Mouse (Mus musculus) lung, postnatal 0 days (tissue): Measurements from ENCODE around the gene Fam114a1. TPM values are rescaled to one million over a fixed set of nuclear protein-coding genes. Genes with fewer than 3 reads are reported as not detected.

ENCODE experiments used
- ATAC-seq: fragments of 200-750 bp; cut with Nextera tagmentation; 2 replicates; pipeline ENCODE4 v1.8.0; 2017; ENCODE audit warnings: moderate library complexity
- DNase-seq: peaks from one replicate; pipeline ENCODE4 v3.0.0-alpha.2; 2016; ENCODE audit warnings: low spot score
- H3K27ac ChIP-seq: fragments of 300-500 bp; sonication (generic); 2 replicates; pipeline ENCODE4 v1.5.1; 2014; ENCODE audit warnings: antibody characterized with exemption, mild to moderate bottlenecking, low read length, mixed read lengths
- H3K27me3 ChIP-seq: fragments of 300-500 bp; sonication (generic); replicated peaks from 2 replicates; pipeline ENCODE4 v1.6.1; 2014; ENCODE audit warnings: low read length, mixed read lengths; ENCODE audit not compliant: insufficient read depth
- H3K36me3 ChIP-seq: fragments of 300-500 bp; sonication (generic); 2 replicates; pipeline ENCODE4 v1.6.1; 2014; ENCODE audit warnings: low read length, mixed read lengths; ENCODE audit not compliant: insufficient read depth
- H3K4me1 ChIP-seq: fragments of 300-500 bp; sonication (generic); 2 replicates; pipeline ENCODE4 v1.6.1; 2014; ENCODE audit warnings: antibody characterized with exemption, low read depth, low read length, mixed read lengths; ENCODE audit not compliant: insufficient read depth
- H3K4me2 ChIP-seq: fragments of 300-500 bp; sonication (generic); replicated peaks from 2 replicates; pipeline ENCODE4 v1.6.1; 2014; ENCODE audit warnings: low read depth, mild to moderate bottlenecking, low read length, moderate library complexity, mixed read lengths
- H3K4me3 ChIP-seq: fragments of 300-500 bp; sonication (generic); 2 replicates; pipeline ENCODE4 v1.5.1; 2014; ENCODE audit warnings: low read depth, low read length
- H3K9ac ChIP-seq: fragments of 300-500 bp; sonication (generic); replicated peaks from 2 replicates; pipeline ENCODE4 v1.6.1; 2014; ENCODE audit warnings: low read depth, mild to moderate bottlenecking
- H3K9me3 ChIP-seq: fragments of 300-500 bp; sonication (generic); 2 replicates; pipeline ENCODE4 v1.6.1; 2016; ENCODE audit warnings: low read length, mixed read lengths
- CTCF ChIP-seq: IDR thresholded peaks from 2 replicates; pipeline ENCODE4 v1.5.1; 2016; ENCODE audit warnings: antibody characterized with exemption, mild to moderate bottlenecking
- EP300 ChIP-seq: IDR thresholded peaks from 2 replicates; pipeline ENCODE4 v1.6.1; 2016; ENCODE audit warnings: antibody characterized with exemption, mild to moderate bottlenecking, control low read depth
- WGBS: fragments of 180-500 bp; shearing (Covaris S2); extraction: QIAGEN DNeasy Blood & Tissue Kit; methylation state at CpG from one replicate; pipeline ENCODE4 v1.1.7; 2014; 5-methylcytosine and 5-hydroxymethylcytosine counted together
- microRNA counts: library from miRNA; unstranded; fragments of <30 nt; microRNA quantifications from one replicate; lab custom pipeline; 2015
- microRNA-seq: library from miRNA; unstranded; fragments of <30 nt; microRNA quantifications from one replicate; pipeline ENCODE4, GENCODE M21; 2016
- polyA plus RNA-seq: library from polyadenylated mRNA; unstranded; fragments of >200 nt; fragmentation: Nextera tagmentation; extraction: Ambion mirVana; gene quantifications from 2 replicates; pipeline ENCODE4 v1.2.1, GENCODE M21; 2015

Fam114a1 gene
- polyA plus RNA-seq, 1 experiment from 2014 or later: 26.3 TPM

DNA sequence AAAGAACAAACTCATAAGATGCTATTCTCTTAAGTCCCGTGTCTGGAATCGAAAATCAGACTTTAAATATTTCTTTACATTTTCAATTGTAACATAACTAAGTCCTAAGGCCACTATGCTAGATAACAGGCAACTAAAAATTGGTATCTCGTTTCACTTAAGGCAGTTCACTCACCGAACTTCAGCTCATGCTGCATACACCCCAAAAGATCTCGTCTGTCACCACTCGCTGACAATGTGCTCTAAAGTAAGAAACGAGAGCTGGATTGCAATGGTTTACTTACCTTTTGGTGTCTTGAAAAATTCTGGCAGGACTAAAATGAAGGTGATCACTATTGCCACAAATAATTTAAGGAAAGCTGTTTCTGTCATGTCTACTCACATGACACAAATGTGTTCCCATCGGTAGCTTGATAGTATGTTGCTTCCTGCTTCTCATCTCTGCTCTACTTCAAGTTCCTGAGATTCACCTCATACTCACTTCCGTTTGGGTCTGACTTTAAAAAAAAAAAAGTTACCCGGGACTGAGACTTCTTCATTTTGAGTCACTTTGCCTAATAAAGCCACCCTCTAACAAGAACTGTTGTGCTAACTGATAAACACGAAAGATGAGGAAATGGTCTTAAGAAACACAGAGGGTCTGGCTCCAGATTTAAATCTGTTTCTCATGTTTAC lies 121.5 kb downstream of the Fam114a1 start:
- Histone ChIP-seq H3K27me3 (no peaks in the 10 kb centered on the region), H3K27ac (peak overlapping the region; percentile 69), H3K9ac (no peak overlapping the region), H3K4me1 (no peaks in the 10 kb centered on the region; the same call in 1 of the 2 replicates), H3K36me3 (no peaks in the 10 kb centered on the region), H3K4me2 (peak overlapping the region; percentile 33; the same call in 1 of the 2 replicates), H3K9me3 (no peaks in the 10 kb centered on the region), H3K4me3 (peak overlapping the region; percentile 8; the same call in 1 of the 2 replicates)
- whole genome bisulfite sequencing: 50% methylated on average over 11 of the region's 11 CpGs
- TF ChIP-seq EP300 (no peak), CTCF (no peak)
- ATAC-seq (no peak; the same call in 1 of the 2 replicates), DNase-seq (peak; percentile 67)

MicroRNA genes within 50 kb of the gene (microRNA counts, 519-probe panel; counts per million panel counts)
- 3,718 counts per million, percentile 28 among the panel's probes with 10 or more counts for microRNA mmu-miR-574-3p (lab: Ali Mortazavi, UCI)
- microRNA mmu-miR-574-5p (lab: Ali Mortazavi, UCI): not detected

Small RNAs within 50 kb of the gene (microRNA-seq; reads per million reads assigned to microRNA genes)
- 194 reads per million, percentile 57 among the genes with 10 or more reads in this experiment for gene Mir574

Other genes with a start within 250 kb of the Fam114a1 start
- gene Klf3, start 166.7 kb upstream of the Fam114a1 start, polyA plus RNA-seq: 89.7 and 104 TPM in 2 replicates
- gene Tlr1, start 36.5 kb upstream of the Fam114a1 start, polyA plus RNA-seq: 0.58 and 0.64 TPM in 2 replicates
- gene Tlr6, start 10.0 kb upstream of the Fam114a1 start, polyA plus RNA-seq: 0.68 and 0.99 TPM in 2 replicates
- 1.9 TPM in 2 replicates for gene Tmem156, start 122.1 kb downstream of the Fam114a1 start, polyA plus RNA-seq
- gene Klhl5, start 137.5 kb downstream of the Fam114a1 start, polyA plus RNA-seq: 69.3 and 72.0 TPM in 2 replicates
- 8.6 and 9.3 TPM in 2 replicates for gene Wdr19, start 229.6 kb downstream of the Fam114a1 start, polyA plus RNA-seq